Mouse (Mus musculus) E14TG2a.4 (cell line): ENCODE measurements around the gene Tpbg.

Experiments
- CTCF ChIP-seq: conservative IDR thresholded peaks from 2 replicates; pipeline ENCODE4 v1.5.1; 2014; ENCODE audit warnings: low read length
- NANOG ChIP-seq: IDR thresholded peaks from 2 replicates; pipeline ENCODE4 v1.6.1; 2014; ENCODE audit warnings: borderline replicate concordance, low read length, mixed read lengths

DNA sequence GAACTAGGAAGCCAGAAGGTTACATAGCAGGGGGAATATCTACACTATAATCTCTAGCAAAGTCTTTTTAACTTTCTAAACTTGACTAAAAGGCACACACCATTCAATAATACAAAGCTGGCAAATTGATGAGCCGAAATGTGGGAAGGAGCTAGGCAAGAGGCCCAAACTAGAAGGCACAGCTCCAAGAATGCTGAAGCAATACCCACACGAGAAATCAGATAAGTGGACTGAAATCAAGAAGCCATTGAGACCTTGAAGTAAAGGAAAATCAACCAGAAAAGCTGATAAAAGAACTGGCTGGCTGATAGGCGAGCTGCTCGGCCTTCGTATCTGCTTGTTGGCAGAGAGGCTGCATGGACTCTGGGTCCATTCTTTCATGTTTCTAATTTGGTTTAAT is 51.5 kb downstream of the Tpbg start:
- no peak for TF ChIP-seq CTCF
- TF ChIP-seq NANOG: no peak
